Mouse (Mus musculus) T-helper 1 cell (primary cell): ENCODE measurements at regions not wholly inside any gene's neighbourhood (a gene's known extent, or its start where the extent isn't known, plus 50 kb on each side); places are given as distances from the start of the nearest gene placed in this dataset.

Source experiments
- in situ Hi-C: fragments of 300-600 bp; cut with MboI, MseI; formaldehyde crosslinking; loops from one replicate; pipeline ENCODE4 v1.15.1; 2025; ENCODE audit warnings: high pct_unique_total_duplicates

DNA sequence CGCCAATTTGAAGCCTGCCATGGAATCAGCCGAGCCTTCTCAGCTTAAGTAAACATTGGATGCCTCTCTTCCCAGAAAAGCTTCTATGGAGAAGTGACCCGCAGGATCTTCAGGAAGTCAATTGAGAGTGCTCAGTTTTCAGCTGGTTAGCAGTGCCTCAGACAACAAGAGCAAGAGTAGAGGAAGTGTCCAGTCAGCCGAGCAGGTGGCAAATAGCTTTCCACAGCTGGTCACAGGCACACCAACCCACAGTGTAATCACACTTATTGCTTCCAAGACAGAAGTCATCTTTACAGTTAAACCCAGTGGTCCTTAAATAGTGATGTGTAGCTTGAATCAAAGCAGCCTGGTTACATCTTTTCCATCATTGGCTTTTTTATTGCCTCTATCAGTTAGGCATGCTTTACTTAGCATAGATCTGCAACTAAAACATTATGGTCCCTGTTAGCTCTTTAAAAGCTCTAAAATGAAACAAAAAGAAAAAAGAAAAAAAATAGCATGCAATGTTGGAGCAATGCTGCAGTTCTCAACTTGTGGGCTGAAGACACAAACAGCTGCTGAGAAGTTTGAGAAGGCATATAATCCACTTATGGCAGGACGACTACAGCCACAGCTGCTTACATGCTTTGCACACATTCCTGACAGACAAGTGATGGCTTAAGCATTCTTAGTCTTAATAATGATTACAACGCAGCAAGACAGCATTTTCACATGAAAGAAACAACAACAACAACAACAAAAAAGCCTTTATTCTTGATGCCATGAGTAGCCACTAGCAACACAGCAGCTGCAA, 444.5 kb downstream of the Tmem135 start:
- in situ Hi-C loops: no loop called here

DNA sequence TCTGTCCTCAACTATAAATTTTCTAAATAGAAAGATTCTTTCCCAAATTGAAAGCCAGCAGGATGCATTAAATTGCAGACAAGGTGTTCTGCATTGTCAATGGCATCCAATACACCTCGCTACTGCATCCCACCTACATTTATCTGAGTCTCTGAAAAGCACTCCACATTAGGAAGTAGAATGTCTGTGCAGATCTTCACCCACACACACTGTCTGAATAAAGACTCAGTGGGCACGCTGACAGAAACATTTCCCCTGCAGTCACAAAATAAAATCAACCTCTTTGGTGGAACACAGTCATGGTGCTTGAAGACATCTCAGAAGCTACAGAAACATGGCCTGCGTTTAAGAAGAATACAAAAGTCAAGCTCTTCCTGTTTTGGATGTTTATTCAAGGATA, 449.0 kb downstream of the Tmem135 start:
- in situ Hi-C loops: no loop called here

DNA sequence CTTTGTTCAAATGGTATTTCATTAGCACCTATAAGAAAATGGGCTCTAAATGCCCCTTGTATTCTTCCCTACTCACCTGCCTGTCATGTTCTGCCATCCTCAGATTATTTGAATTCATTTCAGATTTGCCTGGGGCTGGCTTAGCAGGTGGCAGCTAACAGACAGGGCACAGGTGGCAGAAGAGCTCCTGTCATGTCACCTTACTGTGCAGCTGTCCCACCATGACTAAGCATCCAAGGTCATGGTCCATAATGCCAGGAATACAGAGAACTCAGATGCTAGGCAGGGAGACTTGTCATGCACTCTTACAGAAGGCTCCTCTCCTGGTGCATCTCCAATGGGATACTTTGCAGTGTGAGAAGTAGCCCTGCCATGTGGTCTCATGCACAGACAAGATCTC, 458.7 kb downstream of the Tmem135 start:
- in situ Hi-C loops: no loop called here

- in situ Hi-C loops: no loop called here
These were observed 459.1 kb downstream of the Tmem135 start for GRCm38 (mm10) chr7:88944936-88945335.

- in situ Hi-C loops: no loop called here
These were observed 462.6 kb downstream of the Tmem135 start for GRCm38 (mm10) chr7:88941246-88941910.

- in situ Hi-C loops: no loop called here
These were observed 463.8 kb downstream of the Tmem135 start for GRCm38 (mm10) chr7:88940196-88940595.

GRCm38 (mm10) chr7:88928245-88928795, 475.7 kb downstream of the Tmem135 start:
- in situ Hi-C loops: no loop called here
